Mouse (Mus musculus) mesoderm, embryonic 11.5 days (tissue): ENCODE results near the gene Myoz1.

Source experiments
- DNase-seq: peaks from one replicate; pipeline ENCODE4 v3.0.0-alpha.2; 2012; ENCODE audit warnings: low read depth, low spot score

Gene Myoz1

GRCm38 (mm10) chr14:20672990-20673389 is 16.6 kb upstream of the Myoz1 start:
- DNase-seq: peak; percentile 36

- no peak for DNase-seq
Measured at GRCm38 (mm10) chr14:20668154-20668810, 11.9 kb upstream of the Myoz1 start, which contains the start of gene Synpo2l. Synpo2l (minus strand) TSS chr14:20668354.

GRCm38 (mm10) chr14:20667469-20667868 is 11.1 kb upstream of the Myoz1 start:
- DNase-seq: no peak

GRCm38 (mm10) chr14:20664436-20664835 is 8.1 kb upstream of the Myoz1 start:
- peak; percentile 21 for DNase-seq

GRCm38 (mm10) chr14:20663601-20664000 is 7.3 kb upstream of the Myoz1 start:
- DNase-seq: no peak

- DNase-seq: no peak
Measured at GRCm38 (mm10) chr14:20662740-20663139, 6.4 kb upstream of the Myoz1 start.

- peak; percentile 28 for DNase-seq
Measured at GRCm38 (mm10) chr14:20661661-20662331, 5.5 kb upstream of the Myoz1 start.

GRCm38 (mm10) chr14:20660827-20661660 is 4.7 kb upstream of the Myoz1 start:
- DNase-seq: peak; percentile 98

- no peak for DNase-seq
Measured at GRCm38 (mm10) chr14:20659687-20660086, 3.3 kb upstream of the Myoz1 start.

- DNase-seq: no peak
Measured at GRCm38 (mm10) chr14:20658902-20659301, 2.6 kb upstream of the Myoz1 start.

- peak; percentile 62 for DNase-seq
Measured at GRCm38 (mm10) chr14:20658326-20658725, 2.0 kb upstream of the Myoz1 start.

GRCm38 (mm10) chr14:20655731-20656130 is 609 bp downstream of the Myoz1 start:
- no peak for DNase-seq

GRCm38 (mm10) chr14:20654690-20655421 is 1.5 kb downstream of the Myoz1 start:
- no peak for DNase-seq

- no peak for DNase-seq
Measured at GRCm38 (mm10) chr14:20651722-20652256, 4.6 kb downstream of the Myoz1 start.

GRCm38 (mm10) chr14:20651000-20651399 is 5.3 kb downstream of the Myoz1 start:
- DNase-seq: no peak

GRCm38 (mm10) chr14:20646381-20646780 is 10.0 kb downstream of the Myoz1 start:
- DNase-seq: no peak

GRCm38 (mm10) chr14:20645547-20645946 is 10.8 kb downstream of the Myoz1 start:
- no peak for DNase-seq

GRCm38 (mm10) chr14:20641438-20641875 is 14.9 kb downstream of the Myoz1 start:
- no peak for DNase-seq

- DNase-seq: peak; percentile 99
Measured at GRCm38 (mm10) chr14:20640644-20641437, 15.5 kb downstream of the Myoz1 start, which contains the start of gene Usp54. Usp54 (minus strand) TSS chr14:20641063.

- no peak for DNase-seq
Measured at GRCm38 (mm10) chr14:20639918-20640619, 16.3 kb downstream of the Myoz1 start.
